Mouse (Mus musculus) neural tube, embryonic 12.5 days (tissue): Measurements from ENCODE around the gene Siva1. TPM values are rescaled to one million over a fixed set of nuclear protein-coding genes. Genes with fewer than 3 reads are reported as not detected.

Source experiments
- ATAC-seq: fragments of 200-750 bp; cut with Nextera tagmentation; 2 replicates; pipeline ENCODE4 v1.8.0; 2017; ENCODE audit warnings: low read depth, mild to moderate bottlenecking, moderate TSS enrichment, moderate library complexity; ENCODE audit not compliant: low FRiP score
- H3K27ac ChIP-seq: fragments of 300-500 bp; sonication (generic); 2 replicates; pipeline ENCODE4 v1.5.1; 2016
- H3K27me3 ChIP-seq: fragments of 300-500 bp; sonication (generic); replicated peaks from 2 replicates; pipeline ENCODE4 v1.6.1; 2016; ENCODE audit warnings: mild to moderate bottlenecking
- H3K36me3 ChIP-seq: fragments of 300-500 bp; sonication (generic); 2 replicates; pipeline ENCODE4 v1.6.1; 2016; ENCODE audit warnings: mild to moderate bottlenecking
- H3K4me1 ChIP-seq: fragments of 300-500 bp; sonication (generic); 2 replicates; pipeline ENCODE4 v1.6.1; 2016
- H3K4me2 ChIP-seq: fragments of 300-500 bp; sonication (generic); replicated peaks from 2 replicates; pipeline ENCODE4 v1.6.1; 2016; ENCODE audit warnings: mild to moderate bottlenecking
- H3K4me3 ChIP-seq: fragments of 300-500 bp; sonication (generic); 2 replicates; pipeline ENCODE4 v1.5.1; 2016
- H3K9ac ChIP-seq: fragments of 300-500 bp; sonication (generic); 2 replicates; pipeline ENCODE4 v1.6.1; 2016; ENCODE audit warnings: mild to moderate bottlenecking
- H3K9me3 ChIP-seq: fragments of 300-500 bp; sonication (generic); 2 replicates; pipeline ENCODE4 v1.6.1; 2016; ENCODE audit warnings: mild to moderate bottlenecking
- WGBS: fragments of 180-500 bp; shearing (Covaris S2); methylation state at CpG from one replicate; pipeline ENCODE4 v1.1.7; 2016; 5-methylcytosine and 5-hydroxymethylcytosine counted together
- polyA plus RNA-seq: library from polyadenylated mRNA; unstranded; fragments of >200 nt; fragmentation: Nextera tagmentation; extraction: Ambion mirVana; gene quantifications from 2 replicates; pipeline ENCODE4 v1.2.1, GENCODE M21; 2016

The Siva1 gene
- polyA plus RNA-seq, 1 experiment from 2014 or later = 108 TPM

GRCm38 (mm10) chr12:112606998-112607397 lies 37.5 kb upstream of the Siva1 start:
- Histone ChIP-seq H3K4me2 (no peak overlapping the region), H3K9me3 (no peaks in the 10 kb centered on the region), H3K4me3 (no peak overlapping the region), H3K36me3 (no peaks in the 10 kb centered on the region), H3K9ac (no peak overlapping the region), H3K4me1 (peaks cover 5% of the 10 kb centered on the region; the same call in 1 of the 2 replicates), H3K27ac (no peak overlapping the region), H3K27me3 (no peaks in the 10 kb centered on the region)
- 79% methylated on average over 6 of the region's 6 CpGs for WGBS
- no peak for ATAC-seq

GRCm38 (mm10) chr12:112609031-112609430 lies 35.4 kb upstream of the Siva1 start:
- Histone ChIP-seq H3K9ac (no peak overlapping the region), H3K4me3 (no peak overlapping the region), H3K27ac (no peak overlapping the region), H3K27me3 (no peaks in the 10 kb centered on the region), H3K4me1 (peaks cover 5% of the 10 kb centered on the region; the same call in 1 of the 2 replicates), H3K4me2 (no peak overlapping the region), H3K36me3 (no peaks in the 10 kb centered on the region), H3K9me3 (no peaks in the 10 kb centered on the region)
- 91% methylated on average over 10 of the region's 10 CpGs for WGBS
- ATAC-seq = no peak

GRCm38 (mm10) chr12:112616668-112617067 lies 27.8 kb upstream of the Siva1 start:
- H3K9me3 ChIP-seq = no peaks in the 10 kb centered on the region
- H3K9ac ChIP-seq = no peak overlapping the region
- no peak overlapping the region for H3K4me3 ChIP-seq
- H3K4me2 ChIP-seq = no peak overlapping the region
- H3K27ac ChIP-seq = no peak overlapping the region
- ATAC-seq = no peak
- no peaks in the 10 kb centered on the region for H3K36me3 ChIP-seq
- WGBS = 56% methylated on average over 9 of the region's 9 CpGs
- peaks cover 18% of the 10 kb centered on the region for H3K4me1 ChIP-seq
- H3K27me3 ChIP-seq = peaks cover 34% of the 10 kb centered on the region

GRCm38 (mm10) chr12:112617184-112617583 lies 27.3 kb upstream of the Siva1 start:
- no peaks in the 10 kb centered on the region for H3K9me3 ChIP-seq
- no peak overlapping the region for H3K9ac ChIP-seq
- H3K27ac ChIP-seq = no peak overlapping the region
- 85% methylated on average over 11 of the region's 11 CpGs for WGBS
- no peaks in the 10 kb centered on the region for H3K36me3 ChIP-seq
- H3K4me2 ChIP-seq = no peak overlapping the region
- peaks cover 18% of the 10 kb centered on the region for H3K4me1 ChIP-seq
- no peak for ATAC-seq
- H3K4me3 ChIP-seq = no peak overlapping the region
- H3K27me3 ChIP-seq = peaks cover 39% of the 10 kb centered on the region

GRCm38 (mm10) chr12:112617898-112618380 lies 26.5 kb upstream of the Siva1 start:
- peak; percentile 63 for ATAC-seq
- Histone ChIP-seq H3K4me2 (no peak overlapping the region), H3K4me1 (peaks cover 18% of the 10 kb centered on the region), H3K9me3 (no peaks in the 10 kb centered on the region), H3K27me3 (peaks cover 43% of the 10 kb centered on the region), H3K4me3 (no peak overlapping the region), H3K36me3 (no peaks in the 10 kb centered on the region), H3K9ac (no peak overlapping the region), H3K27ac (no peak overlapping the region)
- 13% methylated on average over 8 of the region's 8 CpGs for WGBS

GRCm38 (mm10) chr12:112618981-112619685 lies 25.3 kb upstream of the Siva1 start:
- no peak overlapping the region for H3K9ac ChIP-seq
- WGBS = 30% methylated on average over 13 of the region's 13 CpGs
- H3K9me3 ChIP-seq = no peaks in the 10 kb centered on the region
- H3K27me3 ChIP-seq = peaks cover 43% of the 10 kb centered on the region
- ATAC-seq = no peak
- H3K4me2 ChIP-seq = peak overlapping the region; percentile 98
- no peaks in the 10 kb centered on the region for H3K36me3 ChIP-seq
- peaks cover 19% of the 10 kb centered on the region for H3K4me1 ChIP-seq
- no peak overlapping the region for H3K4me3 ChIP-seq
- no peak overlapping the region for H3K27ac ChIP-seq

GRCm38 (mm10) chr12:112619686-112620353 lies 24.7 kb upstream of the Siva1 start, which contains the start of gene Adssl1:
Gene Adssl1, plus strand, starts transcription at chr12:112620045.
- Histone ChIP-seq H3K4me2 (peak within 1 kb of the TSS; percentile 98), H3K27ac (no peak within 1 kb of the TSS), H3K9ac (peak within 1 kb of the TSS; percentile 69), H3K9me3 (no peaks in the 10 kb centered on the region), H3K27me3 (peaks cover 43% of the 10 kb centered on the region), H3K4me1 (peaks cover 22% of the 10 kb centered on the region), H3K36me3 (no peaks in the 10 kb centered on the region), H3K4me3 (peak within 1 kb of the TSS; percentile 47)
- WGBS = under 1% methylated on average over 56 of the region's 56 CpGs
- ATAC-seq = peak; percentile 35

- H3K4me1 ChIP-seq = peaks cover 22% of the 10 kb centered on the region
- no peak overlapping the region for H3K27ac ChIP-seq
- H3K9me3 ChIP-seq = no peaks in the 10 kb centered on the region
- H3K36me3 ChIP-seq = no peaks in the 10 kb centered on the region
- peak; percentile 4; the same call in 1 of the 2 replicates for ATAC-seq
- peak overlapping the region; percentile 98 for H3K4me2 ChIP-seq
- H3K4me3 ChIP-seq = peak overlapping the region; percentile 47
- H3K27me3 ChIP-seq = peaks cover 43% of the 10 kb centered on the region
- WGBS = 13% methylated on average over 16 of the region's 16 CpGs
- peak overlapping the region; percentile 69 for H3K9ac ChIP-seq
Measured at GRCm38 (mm10) chr12:112620354-112621061, 24.0 kb upstream of the Siva1 start.

GRCm38 (mm10) chr12:112621900-112622299 lies 22.6 kb upstream of the Siva1 start:
- H3K27me3 ChIP-seq = peaks cover 43% of the 10 kb centered on the region
- 87% methylated on average over 3 of the region's 3 CpGs for WGBS
- no peak overlapping the region for H3K9ac ChIP-seq
- peaks cover 22% of the 10 kb centered on the region for H3K4me1 ChIP-seq
- H3K4me3 ChIP-seq = no peak overlapping the region
- ATAC-seq = no peak
- H3K4me2 ChIP-seq = no peak overlapping the region
- H3K27ac ChIP-seq = no peak overlapping the region
- no peaks in the 10 kb centered on the region for H3K9me3 ChIP-seq
- no peaks in the 10 kb centered on the region for H3K36me3 ChIP-seq

- peak; percentile 14; the same call in 1 of the 2 replicates for ATAC-seq
- WGBS = 17% methylated on average over 2 of the region's 2 CpGs
- no peak overlapping the region for H3K9ac ChIP-seq
- H3K27me3 ChIP-seq = peaks cover 38% of the 10 kb centered on the region
- H3K4me3 ChIP-seq = no peak overlapping the region
- no peaks in the 10 kb centered on the region for H3K9me3 ChIP-seq
- H3K4me2 ChIP-seq = no peak overlapping the region
- H3K27ac ChIP-seq = no peak overlapping the region
- H3K4me1 ChIP-seq = peaks cover 22% of the 10 kb centered on the region
- H3K36me3 ChIP-seq = no peaks in the 10 kb centered on the region
Measured at GRCm38 (mm10) chr12:112623742-112624141, 20.7 kb upstream of the Siva1 start.

GRCm38 (mm10) chr12:112625700-112626099 lies 18.8 kb upstream of the Siva1 start:
- Histone ChIP-seq H3K27me3 (peaks cover 18% of the 10 kb centered on the region), H3K4me2 (no peak overlapping the region), H3K4me1 (peaks cover 12% of the 10 kb centered on the region; the same call in 1 of the 2 replicates), H3K4me3 (no peak overlapping the region), H3K27ac (no peak overlapping the region), H3K9ac (no peak overlapping the region), H3K36me3 (no peaks in the 10 kb centered on the region), H3K9me3 (no peaks in the 10 kb centered on the region)
- ATAC-seq = no peak
- 84% methylated on average over 4 of the region's 4 CpGs for WGBS

- no peak overlapping the region for H3K4me2 ChIP-seq
Measured at GRCm38 (mm10) chr12:112626455-112626854, 18.0 kb upstream of the Siva1 start.

More at GRCm38 (mm10) chr12:112626455-112626854, 18.0 kb upstream of the Siva1 start:
- no peaks in the 10 kb centered on the region for H3K9me3 ChIP-seq
- 79% methylated on average over 6 of the region's 6 CpGs for WGBS
- no peak for ATAC-seq
- peaks cover 11% of the 10 kb centered on the region for H3K27me3 ChIP-seq
- H3K4me3 ChIP-seq = no peak overlapping the region
- H3K9ac ChIP-seq = no peak overlapping the region
- no peak overlapping the region for H3K27ac ChIP-seq
- 0 out of 2 replicates have a peak, but pooled peaks cover 12% of the 10 kb centered on the region for H3K4me1 ChIP-seq
- no peaks in the 10 kb centered on the region for H3K36me3 ChIP-seq
